Mouse (Mus musculus) layer of hippocampus, adult 11-12 months (tissue): ENCODE results near the gene Prdm2.

Source experiments
- DNase-seq: peaks from one replicate; pipeline ENCODE4 v3.0.0; 2022; ENCODE audit warnings: low spot score

Prdm2 gene

GRCm38 (mm10) chr4:143106566-143106965 lies 106.2 kb downstream of the Prdm2 start:
- no peak for DNase-seq

DNA sequence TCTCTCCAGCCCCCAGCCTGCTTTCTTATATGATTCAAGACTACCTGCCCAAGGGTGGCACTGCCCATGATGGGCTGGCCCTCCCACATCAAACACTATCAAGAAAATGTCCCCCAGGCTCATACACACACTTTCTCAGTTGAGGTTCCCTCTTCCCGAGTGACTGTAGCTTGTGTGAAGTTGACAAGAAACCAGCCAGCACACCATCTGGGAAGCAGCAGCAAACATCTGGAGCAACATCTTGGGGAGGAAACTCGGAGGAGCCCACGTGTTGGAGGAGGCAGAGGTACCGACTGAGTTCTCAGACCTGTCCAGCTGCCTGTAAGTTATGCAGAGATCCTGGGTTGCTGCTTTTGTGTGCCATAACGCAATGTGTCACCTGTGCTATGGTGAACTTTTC lies 108.1 kb downstream of the Prdm2 start:
- no peak for DNase-seq

DNA sequence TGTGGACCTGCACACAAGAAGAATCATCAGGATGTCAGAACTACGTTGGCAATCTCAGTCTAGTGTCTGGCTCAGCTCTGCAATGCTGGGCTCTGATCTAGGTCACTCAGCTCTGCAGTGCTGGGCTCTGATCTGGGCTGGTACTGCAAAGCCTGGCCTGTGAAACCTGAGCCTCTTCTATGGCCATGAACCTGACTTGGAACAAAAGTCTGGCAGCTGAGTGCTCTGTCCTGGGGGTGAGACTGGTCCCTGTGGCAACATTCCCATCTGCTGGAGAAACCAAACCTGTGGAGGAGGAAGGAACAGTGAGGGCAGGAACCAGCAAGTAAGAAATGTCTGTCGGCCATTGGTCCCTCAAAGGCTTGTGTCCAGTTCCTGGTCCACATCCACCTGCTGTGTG lies 109.0 kb downstream of the Prdm2 start:
- DNase-seq, result no peak

GRCm38 (mm10) chr4:143100157-143100556 lies 112.6 kb downstream of the Prdm2 start:
- no peak for DNase-seq

GRCm38 (mm10) chr4:143099288-143100039 lies 113.3 kb downstream of the Prdm2 start:
- DNase-seq, result no peak

- DNase-seq, result no peak
Observed at GRCm38 (mm10) chr4:143092082-143092701, 120.6 kb downstream of the Prdm2 start.

DNA sequence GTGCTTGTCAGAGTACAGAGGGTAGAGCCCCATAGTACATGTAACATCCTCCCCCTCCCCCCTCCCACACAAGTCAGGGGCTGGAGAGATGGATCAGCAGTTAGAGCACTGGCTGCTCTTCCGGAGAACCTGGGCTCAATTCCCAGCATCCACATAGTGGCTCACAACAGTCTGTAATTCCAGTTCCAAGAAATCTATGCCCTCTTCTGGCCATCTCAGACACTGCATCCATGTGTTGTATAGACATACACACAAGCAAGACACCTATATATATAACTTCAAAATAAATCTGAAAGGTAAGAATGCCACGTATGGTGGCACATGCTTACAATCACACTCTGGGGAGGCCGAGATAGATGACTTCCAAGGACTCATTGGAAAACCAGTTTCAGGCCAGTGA lies 122.2 kb downstream of the Prdm2 start:
- no peak for DNase-seq

GRCm38 (mm10) chr4:143074071-143074765 lies 138.6 kb downstream of the Prdm2 start:
- no peak for DNase-seq

DNA sequence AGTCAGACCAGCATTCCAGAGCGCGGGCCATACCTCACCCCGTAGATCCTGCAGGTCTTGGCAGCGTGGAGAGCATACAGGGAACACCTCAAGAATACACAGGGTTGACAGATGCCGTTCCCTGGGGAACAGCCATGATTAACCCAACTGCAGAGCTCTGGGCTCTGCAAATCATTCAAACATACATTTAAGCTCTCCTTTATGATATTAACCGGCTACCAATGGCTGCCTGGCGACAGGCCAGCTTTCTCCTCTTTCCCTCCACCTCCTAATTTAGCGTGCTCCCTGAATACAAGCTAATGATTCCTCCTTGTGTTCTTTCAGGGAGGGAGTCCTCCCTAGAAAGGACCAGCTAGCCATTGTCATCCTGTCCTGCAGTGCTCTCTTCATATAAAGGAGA lies 141.0 kb downstream of the Prdm2 start:
- DNase-seq, result no peak

- no peak for DNase-seq
Observed at GRCm38 (mm10) chr4:143067006-143067405, 145.8 kb downstream of the Prdm2 start.

DNA sequence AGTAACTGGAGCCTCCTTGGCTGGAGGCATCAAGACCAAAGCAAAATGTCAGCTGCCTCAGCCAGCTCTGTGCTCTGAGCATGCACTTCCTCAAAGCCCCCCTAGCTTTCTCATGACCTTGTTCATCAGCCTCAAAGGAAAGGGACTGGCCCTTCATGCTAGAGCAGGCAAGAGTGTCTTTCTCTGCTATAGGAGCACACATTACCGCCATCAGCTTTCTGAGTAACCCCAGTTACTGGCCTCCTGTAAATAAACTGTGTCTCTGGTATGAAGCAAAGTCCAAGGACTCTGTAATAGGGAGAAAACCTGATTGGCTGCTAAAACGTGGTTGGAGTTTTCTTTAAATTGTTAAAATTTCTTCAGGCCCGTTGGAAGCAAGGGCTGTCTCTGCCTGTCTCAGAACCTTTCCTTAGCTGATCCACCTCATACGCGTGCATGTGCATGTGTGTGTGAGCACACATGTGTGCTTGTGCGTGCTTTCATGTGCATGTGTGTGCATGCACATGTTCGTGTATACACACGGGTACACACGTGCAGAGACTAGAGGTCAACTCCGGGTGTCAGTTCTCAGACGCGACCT lies 153.9 kb downstream of the Prdm2 start:
- no peak for DNase-seq
